Mouse (Mus musculus) ES-Bruce4 (cell line): ENCODE measurements around the gene Trove2.

Experiments used
- CTCF ChIP-seq: IDR thresholded peaks from one replicate; pipeline ENCODE4 v1.8.1; 2011; ENCODE audit warnings: low read depth, low read length
- POLR2A ChIP-seq: IDR thresholded peaks from one replicate; pipeline ENCODE4 v1.8.1; 2011; ENCODE audit warnings: low read length; ENCODE audit not compliant: insufficient read depth

- TF ChIP-seq CTCF = no peak
- no peak for TF ChIP-seq POLR2A
Observed at GRCm38 (mm10) chr1:143741331-143741730, 35.5 kb downstream of the Trove2 start.
